Mouse (Mus musculus) cerebellum, adult 2 months (tissue): Measurements from ENCODE around the gene Map2.

ENCODE experiments used
- CTCF ChIP-seq: fragments of 200-500 bp; IDR thresholded peaks from 2 replicates; pipeline ENCODE4 v1.5.1; 2011; ENCODE audit warnings: low read depth, mild to moderate bottlenecking, control low read depth, low read length, moderate library complexity, borderline replicate concordance; ENCODE audit not compliant: insufficient read depth
- POLR2A ChIP-seq: fragments of 200-500 bp; IDR thresholded peaks from 2 replicates; pipeline ENCODE4 v1.6.1; 2011; ENCODE audit warnings: low read length, control low read depth, borderline replicate concordance; ENCODE audit not compliant: insufficient read depth

- TF ChIP-seq CTCF (no peak), POLR2A (peak; percentile 33; the same call in 1 of the 2 replicates)
Observed at GRCm38 (mm10) chr1:66323461-66323860, 148.4 kb downstream of the Map2 start.
